Mouse (Mus musculus) urinary bladder, adult 18-20 months (tissue): ENCODE measurements around the gene Gm12184.
"Not testable (repeated sequence)": the region's sequence is repeated elsewhere in the genome, so short reads cannot be mapped to it uniquely, and the experiment has no call there.

ENCODE experiments used
- DNase-seq, 2 experiments: peaks; one replicate each; pipeline ENCODE4 v3.0.0; 2022; ENCODE audit warnings: low spot score in 2 of 2, mixed read lengths in 2 of 2

Gm12184 gene

DNA sequence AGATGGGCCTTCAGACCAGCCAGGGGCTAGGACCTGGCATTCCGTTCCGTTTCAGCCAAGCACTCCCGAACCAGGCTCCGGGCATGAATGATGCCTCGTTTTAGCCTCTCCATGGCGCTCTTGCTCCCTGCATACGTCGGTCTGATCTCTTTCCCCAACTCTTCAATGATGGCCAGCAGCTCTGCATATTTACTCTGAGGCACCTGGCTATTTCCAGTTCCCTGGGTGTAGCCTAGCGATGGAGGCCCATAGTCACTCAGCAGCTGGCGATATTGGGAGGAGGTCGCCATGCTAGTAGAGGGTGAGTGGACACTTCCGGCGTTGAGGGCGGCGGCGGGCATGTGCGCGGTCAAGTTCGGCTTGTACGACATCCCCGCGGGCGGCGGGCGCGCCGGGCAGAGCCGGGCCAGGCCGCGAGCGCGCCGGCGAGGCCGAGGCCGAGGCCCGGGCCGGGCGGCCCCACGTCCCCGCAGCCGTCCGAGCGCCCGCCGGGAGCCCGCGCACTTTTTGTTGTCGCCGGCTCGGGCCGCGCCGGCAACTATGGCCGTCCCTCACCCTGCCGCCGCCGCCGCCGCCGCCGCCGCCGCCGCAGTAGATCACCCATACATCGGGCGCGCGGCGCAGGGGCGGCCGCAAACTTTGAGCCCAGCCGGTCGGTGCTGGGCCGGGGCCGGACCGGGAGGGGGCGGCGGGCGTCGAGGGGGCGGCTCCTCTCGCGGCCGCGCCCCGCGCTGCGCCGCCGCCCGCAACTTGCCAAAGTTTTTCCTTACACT lies at the start of gene Gm12184, which contains the start of gene Trim7:
Gene Gm12184 (minus strand): TSS at position 677 of the 773 bp plus-strand sequence.
Gene Trim7 (plus strand): TSS at position 162 of the 773 bp plus-strand sequence.
- peak in 1 of 2 experiments; percentile 29 for DNase-seq

DNA sequence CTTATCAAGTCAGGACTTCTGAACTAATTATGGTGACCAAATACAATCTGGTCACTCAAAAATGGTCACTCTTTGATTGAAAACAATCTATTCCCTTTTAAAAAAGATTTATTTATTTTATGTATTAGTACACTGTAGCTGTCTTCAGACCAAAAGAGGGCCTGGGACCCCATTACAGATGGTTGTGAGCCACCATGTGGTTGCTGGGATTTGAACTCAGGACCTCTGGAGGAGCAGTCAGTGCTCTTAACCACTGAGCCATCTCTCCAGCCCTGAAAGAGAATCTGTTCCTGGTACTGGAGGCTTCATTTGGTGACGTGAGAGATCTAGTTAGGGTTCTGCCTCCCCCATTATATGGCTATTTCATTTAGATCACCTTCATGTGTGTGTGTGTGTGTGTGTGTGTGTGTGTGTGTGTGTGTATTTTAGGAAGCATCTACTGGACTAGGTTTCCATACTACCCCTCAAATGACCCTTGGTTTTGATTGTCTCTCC lies 48.9 kb upstream of the Gm12184 start:
- not testable (repeated sequence) for DNase-seq

DNA sequence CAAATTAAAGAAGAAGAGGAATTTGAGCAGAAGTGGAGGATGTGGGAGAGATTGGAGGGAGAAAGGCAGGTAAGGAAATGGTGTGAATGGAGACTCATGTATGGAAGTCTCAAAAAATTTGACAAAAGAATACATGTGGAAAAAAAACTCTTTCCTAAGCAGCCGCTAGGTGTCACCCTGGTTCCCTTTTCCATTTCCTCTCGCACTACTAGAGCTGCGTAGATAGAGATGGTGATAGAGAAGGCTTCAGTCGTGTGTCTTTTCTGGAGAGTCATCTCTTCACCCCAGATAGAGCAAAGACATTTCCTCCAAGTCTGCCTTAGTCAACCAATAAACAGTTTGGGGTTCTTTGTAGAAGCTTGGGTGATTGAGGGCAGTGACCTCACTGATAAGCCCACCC lies 48.0 kb upstream of the Gm12184 start:
- DNase-seq: no peak

DNA sequence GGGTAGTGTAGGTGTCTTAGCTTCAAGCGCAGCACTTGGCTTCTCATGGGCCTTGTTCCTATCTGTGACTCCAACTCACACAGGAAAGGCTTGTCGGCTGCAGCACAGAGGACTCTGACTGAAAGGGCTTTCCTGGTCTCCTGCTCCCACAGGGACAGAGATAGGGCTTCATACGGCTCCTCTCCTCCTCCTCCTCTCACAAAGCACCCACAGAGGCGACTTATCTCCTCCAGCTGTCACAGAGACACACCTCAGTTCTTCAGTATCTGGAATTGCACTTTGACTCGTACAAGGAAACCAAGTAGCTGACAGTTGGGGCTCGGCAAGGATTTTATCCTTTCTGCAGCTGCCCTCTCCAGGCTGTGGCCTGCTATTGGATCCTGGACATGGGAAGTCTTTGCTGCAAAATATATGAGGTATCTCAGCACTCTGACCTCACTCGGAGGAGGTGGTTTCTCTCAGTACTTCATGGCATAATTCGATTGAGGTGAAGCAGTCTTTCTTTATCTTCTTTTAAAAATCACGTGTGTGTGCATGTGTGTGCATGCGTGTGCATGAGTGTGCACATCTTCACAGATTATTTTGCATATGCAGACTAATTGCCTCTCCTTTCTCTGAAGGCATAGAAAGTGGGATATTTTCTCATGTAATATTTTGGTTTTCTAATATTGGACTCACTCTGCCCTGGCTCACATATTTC lies 47.3 kb upstream of the Gm12184 start:
- no peak for DNase-seq

DNA sequence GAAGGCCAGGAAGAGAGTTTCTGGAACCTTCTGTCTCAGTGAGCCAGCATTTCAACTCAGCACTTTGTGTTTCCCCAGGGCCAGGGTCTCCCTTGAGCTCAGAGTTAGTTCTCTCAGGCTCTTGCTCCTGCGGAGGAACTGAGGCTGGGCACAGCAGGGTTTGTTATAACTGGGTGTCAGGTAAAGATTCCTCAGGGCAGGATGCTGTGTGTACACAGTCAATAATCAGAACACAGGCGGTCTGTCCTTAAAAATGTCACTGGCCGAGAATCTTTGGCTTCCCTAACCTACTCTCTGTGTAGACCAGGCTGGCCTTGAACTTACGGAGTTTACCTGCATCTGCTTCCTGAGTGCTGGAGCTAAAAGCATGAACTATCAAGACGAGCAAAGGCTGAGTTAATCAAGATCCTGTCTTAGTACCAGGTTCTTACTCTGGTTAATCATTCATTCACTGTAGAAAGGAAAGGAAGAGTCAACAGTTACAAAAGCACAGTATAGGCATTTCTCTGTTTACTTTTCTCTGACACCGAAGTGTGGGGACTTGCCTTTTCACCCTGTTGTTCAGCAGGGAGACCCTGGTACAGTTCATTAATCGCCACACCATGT lies 46.3 kb upstream of the Gm12184 start:
- no peak for DNase-seq

DNA sequence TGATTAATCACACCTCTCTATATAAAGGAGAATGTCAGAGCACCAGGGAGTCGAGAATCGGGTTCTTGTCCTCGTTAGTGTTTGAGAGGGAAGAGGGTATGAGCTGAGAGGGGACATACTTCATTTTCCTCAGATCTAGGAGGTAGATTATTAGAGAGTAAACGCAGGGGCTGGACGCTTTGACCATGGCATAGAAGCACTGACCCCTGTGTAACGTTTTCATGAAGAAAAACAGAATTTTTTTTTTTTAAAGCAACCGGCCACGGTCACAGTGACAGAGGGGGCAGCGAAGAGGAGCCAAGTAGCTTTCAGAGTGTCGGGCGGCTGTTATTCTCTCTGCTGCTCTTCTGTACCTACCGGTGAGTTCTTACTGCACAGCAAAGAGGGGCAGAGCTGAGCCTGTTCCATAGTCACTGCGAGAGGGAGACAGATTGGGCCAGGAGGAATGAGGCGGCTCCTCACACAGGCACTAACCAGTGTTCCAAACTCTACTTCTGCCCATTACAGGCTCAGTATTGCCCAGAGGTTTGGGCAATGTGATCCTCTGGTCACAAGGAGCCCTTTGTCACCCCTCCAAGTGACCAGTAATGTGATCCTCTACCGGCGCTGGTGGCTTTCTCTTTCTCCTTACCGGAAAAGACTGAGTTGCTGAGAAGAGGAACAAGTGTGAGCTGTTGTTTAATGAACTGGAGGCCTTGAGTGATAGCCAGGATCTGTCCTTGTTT lies 45.5 kb upstream of the Gm12184 start:
- DNase-seq: peak; percentile 16 to 42

DNA sequence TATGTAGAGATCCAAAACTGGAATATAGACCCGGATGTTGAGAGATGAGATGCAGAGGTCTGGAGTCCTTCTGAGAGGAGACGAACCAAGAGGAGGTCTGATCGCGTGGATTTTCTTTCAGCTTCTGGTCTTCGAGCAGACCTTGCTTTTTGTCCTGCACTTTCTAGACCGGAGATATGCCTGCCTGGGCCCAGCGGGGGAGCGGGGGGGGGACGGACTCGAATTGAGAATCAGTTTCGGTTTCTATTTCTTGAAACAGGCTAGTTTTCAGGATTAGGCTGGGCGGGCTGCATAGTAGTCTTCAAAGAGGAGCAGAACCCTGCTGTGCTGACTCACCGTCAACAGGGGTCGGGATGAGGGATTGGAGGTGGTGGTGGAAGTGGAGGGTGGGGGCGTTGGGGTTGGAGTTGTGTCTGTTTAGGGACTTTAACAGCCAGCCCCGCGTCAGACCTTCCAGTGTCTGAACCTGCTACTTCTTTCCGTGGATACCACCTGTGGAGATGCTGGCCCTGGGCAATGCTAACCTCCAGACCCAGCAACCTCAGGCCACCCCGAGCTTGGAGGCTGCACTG lies 44.8 kb upstream of the Gm12184 start, which contains the start of gene Irgm1:
Gene Irgm1 (minus strand): TSS at position 483 of the 572 bp plus-strand sequence.
- DNase-seq: peak; percentile 59 to 65

DNA sequence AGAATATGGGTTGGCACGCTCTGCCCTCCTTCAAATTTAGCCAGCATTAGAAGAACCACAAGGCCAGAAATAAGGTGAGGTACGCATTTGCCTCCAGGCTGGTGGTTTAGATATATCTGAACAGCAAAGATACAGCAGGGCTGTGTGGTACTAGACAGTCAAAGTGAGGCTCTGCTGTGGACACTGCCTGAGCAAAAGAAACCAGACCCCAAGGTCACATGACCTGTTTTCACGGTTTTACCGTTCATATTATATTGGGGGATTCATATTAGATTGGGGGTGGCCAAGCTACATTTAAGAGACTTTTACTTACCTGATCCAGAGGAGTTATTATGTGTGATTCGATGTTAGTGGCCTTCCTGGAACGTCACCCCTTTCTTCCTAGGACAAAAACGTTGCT lies 44.3 kb upstream of the Gm12184 start:
- no peak for DNase-seq

DNA sequence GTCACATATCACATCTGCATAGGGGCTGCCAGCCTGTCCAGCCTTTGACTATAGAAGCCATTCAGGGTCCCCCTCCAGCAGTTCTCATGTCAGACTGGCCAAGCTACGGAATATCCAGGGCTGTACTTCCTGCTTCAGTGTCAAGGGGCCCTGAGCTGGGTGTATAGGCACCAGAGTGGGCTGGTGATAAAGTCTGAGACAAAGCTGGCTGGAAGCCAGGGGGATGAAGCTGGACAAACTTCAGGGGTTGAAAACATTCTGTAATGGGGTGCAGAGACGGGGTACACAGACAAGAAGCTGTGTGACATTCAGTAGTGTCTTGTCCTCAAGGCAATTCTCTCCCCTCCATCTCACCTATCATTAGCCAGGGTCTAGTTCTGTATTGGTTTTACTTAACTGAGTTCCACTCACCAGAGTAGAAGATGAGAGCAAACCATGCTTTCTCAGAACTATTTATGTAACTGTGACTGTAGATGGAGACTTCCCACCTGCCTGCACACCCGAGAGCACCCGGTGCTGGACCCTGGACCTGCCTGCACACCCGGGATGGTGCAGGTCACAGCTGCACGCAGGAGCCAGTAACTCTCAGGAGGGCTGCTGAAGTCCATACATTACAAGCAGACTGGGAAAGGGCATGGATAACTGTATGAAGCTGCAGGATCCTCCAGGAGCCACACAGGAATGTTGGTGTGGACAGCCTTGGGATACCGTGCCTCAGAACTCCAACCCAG lies 43.1 kb upstream of the Gm12184 start:
- DNase-seq: no peak

DNA sequence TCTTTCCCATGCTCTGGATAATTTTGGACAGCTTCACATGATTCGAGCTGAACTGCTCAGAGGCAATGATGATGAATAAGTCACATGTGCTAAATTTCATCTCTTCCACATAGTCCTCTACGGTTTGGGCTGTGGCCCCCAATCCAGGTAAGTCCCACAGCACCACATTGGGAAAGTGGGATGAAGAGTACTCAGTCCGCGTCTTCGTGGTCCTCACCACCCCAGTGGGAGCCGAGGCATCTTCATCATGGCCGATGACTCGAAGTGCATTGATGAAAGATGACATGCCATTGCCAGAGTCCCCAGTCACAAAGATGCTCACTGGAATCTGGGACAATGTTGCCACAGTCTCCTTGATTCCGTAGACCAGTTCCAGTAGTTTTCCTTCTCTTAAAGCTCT lies 40.0 kb upstream of the Gm12184 start:
- no peak for DNase-seq

DNA sequence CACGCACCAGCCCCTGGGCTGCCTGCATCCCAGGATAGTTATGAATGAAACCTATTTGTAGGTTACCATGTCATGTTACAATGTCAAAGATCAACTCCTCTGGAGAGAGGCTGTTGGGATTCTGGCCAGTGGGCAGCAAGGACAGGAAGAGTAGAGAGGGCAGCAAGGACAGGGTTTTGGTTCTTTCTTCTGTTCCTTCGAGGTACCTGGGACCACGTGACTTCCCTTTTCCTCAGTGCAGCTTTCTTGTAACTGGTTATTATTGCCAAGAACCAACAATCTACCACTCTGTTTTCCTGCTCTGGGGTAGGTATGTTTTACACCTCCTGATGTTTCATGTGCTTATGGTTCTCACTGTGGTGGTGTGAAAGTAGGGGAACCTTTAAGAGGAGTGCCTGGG lies 37.4 kb upstream of the Gm12184 start:
- DNase-seq: no peak

DNA sequence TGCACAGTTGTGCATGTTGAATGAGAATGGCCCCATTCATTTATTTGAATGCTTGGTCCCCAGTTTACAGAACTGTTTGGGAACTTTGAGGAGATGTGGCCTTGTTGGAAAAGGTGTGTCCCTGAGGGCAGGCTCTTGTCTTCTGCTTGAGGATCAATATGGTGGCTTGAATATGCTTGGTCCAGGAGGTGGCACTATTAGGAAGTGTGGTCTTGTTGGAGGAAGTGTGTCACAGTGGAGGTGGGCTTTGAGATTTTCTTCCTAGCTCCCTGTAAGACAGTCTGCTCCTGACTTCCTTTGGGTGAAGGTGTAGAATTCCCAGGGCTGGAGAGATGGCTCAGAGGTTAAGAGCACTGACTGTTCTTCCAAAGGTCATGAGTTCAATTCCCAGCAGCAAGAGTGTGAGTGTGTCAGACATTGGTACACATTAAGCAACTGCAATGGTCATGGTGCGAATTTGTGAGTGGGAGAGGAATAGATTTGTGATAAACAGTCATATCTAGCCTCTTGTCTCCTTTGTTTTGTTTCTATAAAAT lies 36.4 kb upstream of the Gm12184 start:
- no peak for DNase-seq

DNA sequence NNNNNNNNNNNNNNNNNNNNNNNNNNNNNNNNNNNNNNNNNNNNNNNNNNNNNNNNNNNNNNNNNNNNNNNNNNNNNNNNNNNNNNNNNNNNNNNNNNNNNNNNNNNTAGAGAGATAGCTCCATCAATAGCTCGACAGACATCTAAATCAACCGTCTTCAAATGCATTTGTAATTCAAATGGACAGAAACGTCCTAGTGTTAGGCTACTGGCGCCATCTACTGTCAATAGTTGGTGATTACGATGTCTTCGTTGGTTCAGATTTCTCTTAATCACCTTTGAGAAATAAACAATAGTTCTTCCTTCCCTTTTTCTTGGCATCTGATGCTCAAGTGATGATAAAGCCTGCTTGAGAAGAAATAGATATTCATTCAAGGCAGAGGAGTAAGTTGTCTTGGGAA lies 32.6 kb upstream of the Gm12184 start:
- no peak for DNase-seq

DNA sequence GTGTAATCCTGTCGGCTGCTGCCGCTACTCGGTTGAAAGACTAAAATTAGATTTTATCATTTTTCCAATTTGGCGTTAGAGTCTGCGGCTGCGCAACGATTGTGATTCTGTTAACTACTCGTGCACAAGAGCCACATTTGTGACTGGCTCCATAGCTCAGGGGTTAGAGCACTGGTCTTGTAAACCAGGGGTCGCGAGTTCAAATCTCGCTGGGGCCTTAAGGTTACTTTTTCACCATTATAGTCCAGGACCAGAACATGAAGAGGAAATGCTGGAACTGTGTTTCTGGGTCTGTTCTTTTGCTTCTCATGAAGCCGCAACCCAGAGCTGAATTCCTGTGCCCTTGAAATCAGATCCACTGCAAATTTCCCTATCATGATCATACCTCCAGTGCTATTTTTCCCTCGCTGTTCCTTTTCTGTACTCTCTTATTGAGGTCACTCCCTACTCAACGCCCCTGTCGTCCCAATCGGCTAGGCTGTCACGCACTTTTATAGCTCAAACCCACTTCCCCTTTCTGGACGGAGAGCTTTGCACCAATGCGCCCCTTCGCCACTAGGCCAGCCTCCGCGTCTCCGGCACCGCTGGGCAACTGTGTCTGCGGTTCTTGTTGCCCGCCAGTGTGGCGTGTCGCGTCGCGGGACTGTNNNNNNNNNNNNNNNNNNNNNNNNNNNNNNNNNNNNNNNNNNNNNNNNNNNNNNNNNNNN lies 27.2 kb upstream of the Gm12184 start:
- DNase-seq: peak; percentile 85 to 92

DNA sequence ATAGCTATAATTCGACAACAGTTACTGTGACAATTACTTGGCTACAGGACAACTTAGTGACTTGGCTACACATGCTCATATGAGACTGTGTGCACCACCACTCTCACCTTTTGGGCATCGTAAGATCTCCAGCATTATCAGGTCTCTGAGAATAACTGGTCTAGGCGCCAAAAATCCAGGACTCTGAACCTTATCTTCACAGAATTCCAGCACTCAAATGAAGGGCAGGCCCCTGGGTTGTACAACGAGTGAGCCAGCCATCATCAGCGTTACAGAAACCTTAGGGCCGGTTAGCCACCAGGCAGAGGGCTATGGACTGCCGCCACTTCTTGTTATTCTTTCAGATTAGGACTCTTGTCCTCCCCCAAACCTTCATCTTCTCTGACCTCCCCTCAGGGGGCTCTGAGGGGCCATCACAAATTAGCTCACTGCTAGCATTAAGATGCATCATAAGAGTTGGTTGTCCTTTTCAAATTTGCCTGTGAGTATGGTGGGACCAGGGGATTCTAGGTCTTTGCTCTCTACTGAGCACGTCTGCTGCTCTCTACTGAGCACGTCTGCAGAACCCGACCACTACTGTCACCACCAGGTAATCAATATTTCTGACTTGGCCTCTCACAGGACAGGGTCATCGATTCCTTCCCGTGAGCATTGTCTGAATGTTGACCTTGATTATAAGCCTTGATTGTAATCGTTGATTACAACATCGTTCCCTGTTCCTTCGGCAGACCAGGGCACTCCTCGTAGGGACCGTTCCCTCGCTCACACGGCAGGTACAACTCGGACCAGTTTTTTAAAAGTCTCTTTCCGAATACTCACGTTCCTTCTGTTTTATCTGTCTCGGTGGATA lies 26.4 kb upstream of the Gm12184 start:
- DNase-seq: no peak

DNA sequence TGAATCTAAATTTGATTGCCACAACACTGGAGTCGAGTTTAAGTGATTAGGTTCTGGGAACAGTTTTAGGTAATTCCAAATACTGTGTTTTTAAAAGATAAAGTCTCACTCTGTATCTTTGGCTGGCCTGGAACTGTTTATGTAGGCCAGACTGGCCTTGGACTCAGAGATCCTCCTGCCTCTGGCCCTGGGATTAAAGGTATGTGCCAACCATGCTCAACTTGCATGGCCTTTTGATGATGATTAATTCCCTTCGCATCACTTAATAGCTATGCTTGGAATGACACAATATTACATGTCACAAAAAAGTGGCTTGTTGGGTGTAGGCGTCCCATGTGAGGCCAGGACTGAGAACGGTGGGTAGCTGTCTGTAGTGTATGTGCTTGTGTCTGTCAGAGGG lies 25.7 kb upstream of the Gm12184 start:
- DNase-seq: no peak

DNA sequence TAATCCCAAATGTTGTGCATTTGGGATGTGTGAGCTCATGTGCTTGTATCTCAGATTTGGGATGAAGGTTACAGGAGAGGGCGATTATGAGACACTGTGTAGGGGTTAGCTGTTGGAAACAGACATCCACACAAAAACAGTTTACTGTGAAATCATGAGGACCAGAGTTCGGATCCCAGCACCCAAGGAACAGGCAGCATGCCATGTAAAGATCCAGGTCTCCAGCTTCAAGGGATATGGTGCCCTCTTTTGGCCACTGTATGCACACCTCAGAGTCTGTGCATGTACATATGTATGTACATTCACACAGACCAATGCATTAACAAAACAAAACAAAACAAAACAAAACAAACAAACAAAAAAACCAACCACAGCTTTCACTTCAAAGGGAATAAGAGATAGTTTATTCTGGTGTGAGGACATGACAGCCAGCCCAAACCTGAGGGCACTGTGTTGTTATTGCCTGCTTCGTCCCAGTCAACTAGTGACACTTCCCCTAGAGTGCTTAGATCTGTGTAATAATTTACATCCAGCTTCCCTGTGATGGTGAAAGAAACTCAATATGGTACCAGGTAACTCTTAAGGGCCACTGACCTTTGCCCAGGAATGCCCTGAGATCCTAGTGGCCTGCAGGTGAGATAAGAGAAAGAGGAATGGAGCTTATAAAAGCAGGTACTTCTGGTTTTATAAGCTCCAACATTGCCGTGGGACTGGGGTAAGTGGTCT lies 25.0 kb upstream of the Gm12184 start:
- no peak for DNase-seq

DNA sequence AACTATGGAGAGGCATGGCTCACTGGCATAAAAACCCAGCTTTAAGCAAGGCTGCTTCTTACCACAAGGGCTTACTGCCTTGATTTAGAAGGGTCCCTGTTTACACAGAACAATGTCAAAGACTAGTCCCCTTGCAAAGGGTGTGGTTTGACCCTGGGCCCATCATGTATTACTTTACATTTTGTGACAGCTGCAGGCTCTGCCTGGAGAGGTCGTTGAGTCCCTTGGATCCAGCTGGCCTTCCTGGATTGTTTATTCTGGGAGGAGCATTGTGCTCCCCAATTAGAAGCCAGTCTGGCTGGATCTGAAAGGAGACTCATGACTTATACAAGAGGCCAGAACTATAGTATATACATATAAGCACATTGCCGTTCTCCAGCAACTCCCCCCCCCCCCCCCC lies 23.8 kb upstream of the Gm12184 start:
- no peak for DNase-seq
